Mouse (Mus musculus): ENCODE measurements around the gene Rpl29. TPM values are rescaled to one million over a fixed set of nuclear protein-coding genes. Genes with fewer than 3 reads are reported as not detected.

The Rpl29 gene
- polyA plus RNA-seq, 1 experiment = 357 TPM

GRCm38 (mm10) chr9:106398667-106399311, 30.5 kb upstream of the Rpl29 start:
- no peaks in the 10 kb centered on the region for H3K4me1 ChIP-seq (ENCODE audit: control insufficient read depth, insufficient read depth, low read length)
- H3K4me3 ChIP-seq (ENCODE audit: control insufficient read depth, low read depth, low read length) = no peak overlapping the region
- no peak for TF ChIP-seq CTCF (IDR thresholded peaks at IDR 0.05; ENCODE audit: control insufficient read depth, insufficient read depth, insufficient replicate concordance, low read depth, low read length)
- TF ChIP-seq POLR2A (IDR thresholded peaks at IDR 0.05; ENCODE audit: control insufficient read depth, low read depth, low read length) = no peak
- no peak overlapping the region for H3K27ac ChIP-seq (ENCODE audit: control insufficient read depth, insufficient read depth, low read depth, low read length)
- H3K27me3 ChIP-seq (ENCODE audit: control insufficient read depth, insufficient read depth, low read length) = no peaks in the 10 kb centered on the region
- no peaks in the 10 kb centered on the region for H3K36me3 ChIP-seq (ENCODE audit: control insufficient read depth, insufficient read depth, low read length)

DNA sequence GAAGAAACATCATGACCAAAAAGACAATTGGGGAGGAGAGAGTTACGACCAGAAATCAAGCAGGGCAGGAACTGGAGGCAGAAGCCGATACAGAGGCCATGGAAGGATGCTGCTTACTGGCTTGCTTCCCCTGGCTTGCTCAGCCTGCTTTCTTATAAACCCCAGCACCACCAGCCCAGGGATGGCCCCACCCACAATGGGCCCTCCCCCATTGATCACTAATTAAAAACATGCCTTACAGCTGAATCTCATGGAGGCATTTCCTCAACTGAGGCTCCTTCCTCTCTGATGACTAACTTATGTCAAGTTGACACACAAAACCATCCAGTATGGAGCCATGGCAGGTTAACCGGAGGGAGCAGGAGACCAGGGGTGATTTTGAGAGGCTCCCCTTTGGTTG, 29.4 kb upstream of the Rpl29 start:
- Histone ChIP-seq H3K27ac (ENCODE audit: control insufficient read depth, insufficient read depth, low read depth, low read length) (no peak overlapping the region), H3K4me1 (ENCODE audit: control insufficient read depth, insufficient read depth, low read length) (no peaks in the 10 kb centered on the region), H3K27me3 (ENCODE audit: control insufficient read depth, insufficient read depth, low read length) (no peaks in the 10 kb centered on the region), H3K36me3 (ENCODE audit: control insufficient read depth, insufficient read depth, low read length) (no peaks in the 10 kb centered on the region), H3K4me3 (ENCODE audit: control insufficient read depth, low read depth, low read length) (no peak overlapping the region)
- no peak for TF ChIP-seq POLR2A (IDR thresholded peaks at IDR 0.05; ENCODE audit: control insufficient read depth, low read depth, low read length)

DNA sequence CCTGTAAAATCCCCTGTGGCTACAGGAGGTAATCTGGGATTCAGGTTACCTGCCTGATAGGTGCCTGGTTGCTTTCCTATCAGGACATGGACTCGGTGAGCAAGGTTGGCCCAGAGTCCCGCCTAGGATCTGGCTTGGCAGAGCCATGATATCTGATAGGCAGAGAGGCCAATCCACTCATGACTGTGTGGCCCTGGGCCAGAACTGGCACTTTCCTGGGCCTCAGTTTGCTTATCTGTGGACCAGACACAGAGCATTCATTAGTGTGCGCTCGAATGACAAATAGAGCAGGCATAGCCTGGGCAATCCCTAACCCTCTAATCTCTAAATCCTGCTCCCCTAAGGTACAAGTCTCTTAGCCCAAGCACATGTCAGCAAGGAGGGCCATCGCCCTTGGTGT, 27.1 kb upstream of the Rpl29 start:
- H3K4me1 ChIP-seq (ENCODE audit: control insufficient read depth, insufficient read depth, low read length) = peaks cover 5% of the 10 kb centered on the region
- H3K4me3 ChIP-seq (ENCODE audit: control insufficient read depth, low read depth, low read length) = no peak overlapping the region
- no peaks in the 10 kb centered on the region for H3K36me3 ChIP-seq (ENCODE audit: control insufficient read depth, insufficient read depth, low read length)
- no peak overlapping the region for H3K27ac ChIP-seq (ENCODE audit: control insufficient read depth, insufficient read depth, low read depth, low read length)
- no peak for TF ChIP-seq POLR2A (IDR thresholded peaks at IDR 0.05; ENCODE audit: control insufficient read depth, low read depth, low read length)
- H3K27me3 ChIP-seq (ENCODE audit: control insufficient read depth, insufficient read depth, low read length) = no peaks in the 10 kb centered on the region

DNA sequence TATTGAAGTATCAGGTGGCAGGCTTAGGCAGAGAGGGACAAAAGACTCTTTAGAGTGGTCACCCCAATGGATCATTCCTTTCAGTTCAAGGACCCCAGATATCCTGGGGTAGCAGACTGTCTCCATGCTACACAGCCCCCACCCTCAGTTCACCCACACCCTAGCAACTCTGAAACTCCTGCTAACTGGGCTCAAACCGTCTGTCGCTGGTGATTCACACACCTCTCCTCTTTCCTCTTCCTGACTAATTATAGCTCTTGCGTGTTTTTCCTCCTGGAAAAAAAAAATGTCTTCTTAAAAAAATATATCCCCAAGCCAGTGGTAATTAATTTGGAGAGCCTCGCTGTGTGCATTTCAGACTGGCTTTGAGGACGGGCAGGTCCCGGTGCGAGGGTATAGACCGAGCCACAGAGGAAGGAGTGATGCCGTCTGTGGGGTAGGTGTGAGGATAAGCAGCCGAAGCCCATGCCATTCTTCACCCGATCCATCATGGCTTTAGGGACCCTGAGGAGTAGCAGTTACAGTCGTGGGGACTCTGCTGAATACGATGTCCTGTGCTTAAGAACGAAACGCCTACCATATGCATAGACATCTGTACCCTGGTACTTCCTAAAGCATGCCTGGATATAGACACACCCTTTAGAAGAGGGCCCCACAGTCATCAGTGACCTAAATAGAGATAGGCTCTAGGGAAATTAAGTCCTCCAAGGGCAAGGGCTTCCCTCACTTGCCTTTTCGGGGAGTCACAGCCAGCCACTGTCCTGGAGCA, 26.5 kb upstream of the Rpl29 start:
- Histone ChIP-seq H3K27ac (ENCODE audit: control insufficient read depth, insufficient read depth, low read depth, low read length) (no peak overlapping the region), H3K27me3 (ENCODE audit: control insufficient read depth, insufficient read depth, low read length) (no peaks in the 10 kb centered on the region), H3K36me3 (ENCODE audit: control insufficient read depth, insufficient read depth, low read length) (no peaks in the 10 kb centered on the region), H3K4me3 (ENCODE audit: control insufficient read depth, low read depth, low read length) (no peak overlapping the region), H3K4me1 (ENCODE audit: control insufficient read depth, insufficient read depth, low read length) (peaks cover 5% of the 10 kb centered on the region)
- TF ChIP-seq POLR2A (IDR thresholded peaks at IDR 0.05; ENCODE audit: control insufficient read depth, low read depth, low read length) (no peak), CTCF (IDR thresholded peaks at IDR 0.05; ENCODE audit: control insufficient read depth, insufficient read depth, insufficient replicate concordance, low read depth, low read length) (no peak)

DNA sequence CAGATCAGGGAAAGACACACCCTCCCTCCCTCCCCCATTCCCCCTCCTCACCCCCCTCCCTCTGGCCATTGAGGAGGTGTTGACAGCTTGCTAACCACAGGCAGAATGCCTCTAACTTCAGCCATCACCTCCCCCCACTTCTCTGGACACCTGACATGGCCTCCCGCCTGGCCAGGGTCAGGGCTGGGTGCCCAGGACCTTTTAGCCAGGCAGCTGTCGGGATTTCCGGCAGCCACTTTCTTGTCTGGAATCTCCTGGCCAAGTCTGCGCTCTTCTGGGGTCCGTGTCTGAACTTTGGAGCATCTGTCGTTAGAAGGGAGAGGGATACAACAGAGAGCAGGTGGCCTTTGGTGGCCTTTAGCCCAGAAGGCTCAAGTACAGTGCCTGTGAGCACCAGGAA, 24.0 kb upstream of the Rpl29 start:
- Histone ChIP-seq H3K27me3 (ENCODE audit: control insufficient read depth, insufficient read depth, low read length) (no peaks in the 10 kb centered on the region), H3K4me1 (ENCODE audit: control insufficient read depth, insufficient read depth, low read length) (peaks cover 5% of the 10 kb centered on the region), H3K27ac (ENCODE audit: control insufficient read depth, insufficient read depth, low read depth, low read length) (no peak overlapping the region), H3K4me3 (ENCODE audit: control insufficient read depth, low read depth, low read length) (no peak overlapping the region), H3K36me3 (ENCODE audit: control insufficient read depth, insufficient read depth, low read length) (no peaks in the 10 kb centered on the region)
- TF ChIP-seq CTCF (IDR thresholded peaks at IDR 0.05; ENCODE audit: control insufficient read depth, insufficient read depth, insufficient replicate concordance, low read depth, low read length) = no peak
- TF ChIP-seq POLR2A (IDR thresholded peaks at IDR 0.05; ENCODE audit: control insufficient read depth, low read depth, low read length) = no peak

GRCm38 (mm10) chr9:106406443-106407078, 22.7 kb upstream of the Rpl29 start:
- H3K4me1 ChIP-seq (ENCODE audit: control insufficient read depth, insufficient read depth, low read length) = peaks cover 7% of the 10 kb centered on the region
- no peak overlapping the region for H3K4me3 ChIP-seq (ENCODE audit: control insufficient read depth, low read depth, low read length)
- no peaks in the 10 kb centered on the region for H3K36me3 ChIP-seq (ENCODE audit: control insufficient read depth, insufficient read depth, low read length)
- H3K27ac ChIP-seq (ENCODE audit: control insufficient read depth, insufficient read depth, low read depth, low read length) = no peak overlapping the region
- TF ChIP-seq POLR2A (IDR thresholded peaks at IDR 0.05; ENCODE audit: control insufficient read depth, low read depth, low read length) (no peak), CTCF (IDR thresholded peaks at IDR 0.05; ENCODE audit: control insufficient read depth, insufficient read depth, insufficient replicate concordance, low read depth, low read length) (no peak)
- no peaks in the 10 kb centered on the region for H3K27me3 ChIP-seq (ENCODE audit: control insufficient read depth, insufficient read depth, low read length)

GRCm38 (mm10) chr9:106409096-106409495, 20.2 kb upstream of the Rpl29 start:
- no peak overlapping the region for H3K4me3 ChIP-seq (ENCODE audit: control insufficient read depth, low read depth, low read length)
- TF ChIP-seq POLR2A (IDR thresholded peaks at IDR 0.05; ENCODE audit: control insufficient read depth, low read depth, low read length) (no peak), CTCF (IDR thresholded peaks at IDR 0.05; ENCODE audit: control insufficient read depth, insufficient read depth, insufficient replicate concordance, low read depth, low read length) (peak; percentile 32; the same call in 1 of the 2 replicates)
- H3K36me3 ChIP-seq (ENCODE audit: control insufficient read depth, insufficient read depth, low read length) = no peaks in the 10 kb centered on the region
- no peaks in the 10 kb centered on the region for H3K27me3 ChIP-seq (ENCODE audit: control insufficient read depth, insufficient read depth, low read length)
- H3K27ac ChIP-seq (ENCODE audit: control insufficient read depth, insufficient read depth, low read depth, low read length) = no peak overlapping the region
- H3K4me1 ChIP-seq (ENCODE audit: control insufficient read depth, insufficient read depth, low read length) = peaks cover 7% of the 10 kb centered on the region

All from testis, adult 2 months (tissue).